Mouse (Mus musculus) megakaryocyte progenitor cell, adult 5-6 weeks (primary cell): ENCODE data around the gene Gm3020. TPM values are rescaled to one million over a fixed set of nuclear protein-coding genes. Genes with fewer than 3 reads are reported as not detected.
"Not testable (repeated sequence)": the region's sequence is repeated elsewhere in the genome, so short reads cannot be mapped to it uniquely, and the experiment has no call there.

Experiments used
- ATAC-seq: replicated peaks from 2 replicates; pipeline ENCODE4 v1.8.0; 2016; ENCODE audit warnings: mild to moderate bottlenecking, moderate TSS enrichment, inconsistent platforms; ENCODE audit not compliant: poor library complexity
- total RNA-seq, 2 experiments: library from RNA; stranded (forward) in 1 of 2; stranded (reverse) in 1 of 2; fragments of 157-497, 149-512 nt in 1 of 2; fragments of 200-1000 nt in 1 of 2; gene quantifications; 2 replicates each; pipeline versions ENCODE4 v1.2.3 to v1.2.4; 2015 to 2017

Gm3020 gene
- total RNA-seq (2015) (not detected in 2 replicates), total RNA-seq (2017) (not detected in 2 replicates)

DNA sequence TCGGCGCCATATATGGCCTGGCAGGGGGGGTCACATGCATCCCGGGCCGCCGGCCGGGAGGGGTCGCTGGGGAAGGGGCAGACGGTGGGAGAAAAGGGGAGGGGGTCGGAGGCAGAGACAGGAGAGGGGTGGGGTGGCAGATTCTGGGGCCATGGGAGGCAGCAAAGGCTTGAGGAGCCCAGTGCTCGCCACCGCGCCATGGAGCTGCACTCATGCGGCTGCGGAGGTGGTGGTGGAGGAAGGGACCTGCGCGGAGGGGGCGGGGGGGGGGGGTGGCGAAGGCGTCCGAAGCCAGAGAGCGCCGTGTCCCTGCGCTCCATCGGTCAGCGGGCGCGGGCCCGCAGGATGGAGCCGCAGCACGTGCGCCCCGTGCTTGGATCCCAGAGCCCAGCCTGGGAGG, at the start of gene Gm3020:
TSS of gene Gm3020 (plus strand) at position 301 of the 400 bp plus-strand sequence.
- not testable (repeated sequence) for ATAC-seq

DNA sequence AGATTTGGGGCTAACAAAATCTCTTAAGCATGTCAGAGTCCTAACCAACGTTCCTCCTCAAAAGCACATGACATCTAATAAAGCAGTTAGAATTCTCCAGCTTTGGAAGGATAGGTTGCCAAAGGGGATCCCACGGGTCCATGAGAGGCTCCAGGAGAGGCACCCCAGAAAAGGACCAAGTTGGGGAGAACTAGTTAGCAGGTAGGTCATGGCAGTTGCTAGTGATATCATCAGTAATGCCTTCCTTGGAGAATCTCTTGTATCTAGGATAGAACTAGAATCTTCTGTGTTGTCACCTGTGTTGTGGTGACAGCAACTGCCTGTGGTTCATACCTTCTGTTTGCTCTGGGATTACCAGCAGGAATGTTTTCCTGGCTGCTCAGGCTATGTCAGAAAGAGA, 17.6 kb upstream of the Gm3020 start, which contains the start of gene Gm3012:
TSS of gene Gm3012 (plus strand) at position 301 of the 400 bp plus-strand sequence.
- not testable (repeated sequence) for ATAC-seq

DNA sequence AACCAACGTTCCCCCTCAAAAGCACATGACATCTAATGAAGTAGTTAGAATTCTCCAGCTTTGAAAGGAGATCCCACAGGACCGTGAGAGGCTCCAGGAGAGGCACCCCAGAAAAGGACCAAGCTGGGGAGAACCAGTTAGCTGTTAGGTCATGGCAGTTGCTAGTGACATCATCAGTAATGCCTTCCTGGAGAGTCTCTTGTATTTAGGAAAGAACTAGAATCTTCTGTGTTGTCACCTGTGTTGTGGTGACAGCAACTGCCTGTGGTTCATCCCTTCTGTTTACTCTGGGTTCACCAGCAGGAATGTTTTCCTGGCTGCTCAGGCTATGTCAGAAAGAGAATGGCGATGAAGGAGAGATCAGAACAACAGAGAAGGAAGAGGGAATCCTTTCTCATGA, 36.7 kb downstream of the Gm3020 start, which contains the start of gene Gm3043:
TSS of gene Gm3043 (plus strand) at position 301 of the 400 bp plus-strand sequence.
- ATAC-seq, result not testable (repeated sequence)

Other genes starting within 250 kb of the Gm3020 start
- not detected in 2 replicates for gene Gm10409, start 239.4 kb upstream of the Gm3020 start, total RNA-seq (2015)
- not detected in 2 replicates for gene Gm10409, start 239.4 kb upstream of the Gm3020 start, total RNA-seq (2017)
- gene Gm3005, start 223.9 kb upstream of the Gm3020 start, total RNA-seq (2015), result not detected in 2 replicates
- not detected in 2 replicates for gene Gm3005, start 223.9 kb upstream of the Gm3020 start, total RNA-seq (2017)
- not detected in 2 replicates for gene Gm10408, start 202.7 kb upstream of the Gm3020 start, total RNA-seq (2015)
- not detected in 2 replicates for gene Gm10408, start 202.7 kb upstream of the Gm3020 start, total RNA-seq (2017)
- gene Gm3012, start 17.5 kb upstream of the Gm3020 start, total RNA-seq (2015), result not detected in 2 replicates
- gene Gm3012, start 17.5 kb upstream of the Gm3020 start, total RNA-seq (2017), result not detected in 2 replicates
- gene Gm3043, start 36.8 kb downstream of the Gm3020 start, total RNA-seq (2015), result not detected in 2 replicates
- gene Gm3043, start 36.8 kb downstream of the Gm3020 start, total RNA-seq (2017), result not detected in 2 replicates
- gene Gm3002, start 158.0 kb downstream of the Gm3020 start, total RNA-seq (2015), result not detected in 2 replicates
- gene Gm3002, start 158.0 kb downstream of the Gm3020 start, total RNA-seq (2017), result not detected in 2 replicates
- gene Gm3033, start 194.2 kb downstream of the Gm3020 start, total RNA-seq (2015), result not detected in 2 replicates
- not detected in 2 replicates for gene Gm3033, start 194.2 kb downstream of the Gm3020 start, total RNA-seq (2017)
- not detected in 2 replicates for gene Gm2916, start 232.1 kb downstream of the Gm3020 start, total RNA-seq (2015)
- gene Gm2916, start 232.1 kb downstream of the Gm3020 start, total RNA-seq (2017), result not detected in 2 replicates